Mouse (Mus musculus) midbrain, embryonic 10.5 days (tissue): ENCODE results near the gene Cfap97d2. TPM values are rescaled to one million over a fixed set of nuclear protein-coding genes. Genes with fewer than 3 reads are reported as not detected.

Experiments
- DNase-seq: peaks from one replicate; pipeline ENCODE4 v3.0.0-alpha.2; 2017; ENCODE audit warnings: low spot score
- H3K27ac ChIP-seq: fragments of 300-500 bp; sonication (generic); replicated peaks from 2 replicates; pipeline ENCODE4 v1.5.1; 2016; ENCODE audit warnings: mild to moderate bottlenecking
- H3K27me3 ChIP-seq: fragments of 300-500 bp; sonication (generic); 2 replicates; pipeline ENCODE4 v1.6.1; 2016; ENCODE audit warnings: low read depth, mild to moderate bottlenecking; ENCODE audit not compliant: poor library complexity, severe bottlenecking
- H3K36me3 ChIP-seq: fragments of 300-500 bp; sonication (generic); 2 replicates; pipeline ENCODE4 v1.6.1; 2016; ENCODE audit warnings: mild to moderate bottlenecking, moderate library complexity
- H3K4me1 ChIP-seq: fragments of 300-500 bp; sonication (generic); 2 replicates; pipeline ENCODE4 v1.6.1; 2016
- H3K4me3 ChIP-seq: fragments of 300-500 bp; sonication (generic); 2 replicates; pipeline ENCODE4 v1.5.1; 2016; ENCODE audit warnings: mild to moderate bottlenecking, moderate library complexity
- H3K9me3 ChIP-seq: fragments of 300-500 bp; sonication (generic); replicated peaks from 2 replicates; pipeline ENCODE4 v1.6.1; 2016; ENCODE audit warnings: mild to moderate bottlenecking
- WGBS: fragments of 180-500 bp; shearing (Covaris S2); methylation state at CpG from one replicate; pipeline ENCODE4 v1.1.7; 2016; 5-methylcytosine and 5-hydroxymethylcytosine counted together
- polyA plus RNA-seq: library from polyadenylated mRNA; unstranded; fragments of >200 nt; fragmentation: Nextera tagmentation; extraction: Ambion mirVana; gene quantifications from 2 replicates; pipeline ENCODE4 v1.2.1, GENCODE M21; 2016

The Cfap97d2 gene
- polyA plus RNA-seq, 1 experiment from 2014 or later = 0.68 TPM

GRCm38 (mm10) chr8:13692302-13693066 is 13.2 kb upstream of the Cfap97d2 start:
- Histone ChIP-seq H3K27me3 (no peaks in the 10 kb centered on the region), H3K27ac (peak overlapping the region; percentile 34; the same call in 1 of the 2 replicates), H3K9me3 (0 out of 2 replicates have a peak, but pooled peaks cover 3% of the 10 kb centered on the region), H3K4me1 (peaks cover 39% of the 10 kb centered on the region), H3K36me3 (no peaks in the 10 kb centered on the region), H3K4me3 (no peak overlapping the region)
- no peak for DNase-seq
- 56% methylated on average over 10 of the region's 10 CpGs for WGBS

- 79% methylated on average over 12 of the region's 12 CpGs for WGBS
- Histone ChIP-seq H3K27ac (no peak overlapping the region), H3K9me3 (no peaks in the 10 kb centered on the region)
Observed at GRCm38 (mm10) chr8:13694735-13695134, 11.0 kb upstream of the Cfap97d2 start.

GRCm38 (mm10) chr8:13695203-13695867 is 10.4 kb upstream of the Cfap97d2 start:
- Histone ChIP-seq H3K27ac (no peak overlapping the region), H3K27me3 (no peaks in the 10 kb centered on the region), H3K4me1 (peaks cover 33% of the 10 kb centered on the region), H3K9me3 (no peaks in the 10 kb centered on the region), H3K4me3 (no peak overlapping the region), H3K36me3 (no peaks in the 10 kb centered on the region)
- DNase-seq = no peak
- WGBS = 92% methylated on average over 10 of the region's 10 CpGs

More at GRCm38 (mm10) chr8:13694735-13695134, 11.0 kb upstream of the Cfap97d2 start:
- DNase-seq = no peak
- no peaks in the 10 kb centered on the region for H3K36me3 ChIP-seq
- H3K27me3 ChIP-seq = no peaks in the 10 kb centered on the region
- H3K4me3 ChIP-seq = no peak overlapping the region
- H3K4me1 ChIP-seq = peaks cover 33% of the 10 kb centered on the region

DNA sequence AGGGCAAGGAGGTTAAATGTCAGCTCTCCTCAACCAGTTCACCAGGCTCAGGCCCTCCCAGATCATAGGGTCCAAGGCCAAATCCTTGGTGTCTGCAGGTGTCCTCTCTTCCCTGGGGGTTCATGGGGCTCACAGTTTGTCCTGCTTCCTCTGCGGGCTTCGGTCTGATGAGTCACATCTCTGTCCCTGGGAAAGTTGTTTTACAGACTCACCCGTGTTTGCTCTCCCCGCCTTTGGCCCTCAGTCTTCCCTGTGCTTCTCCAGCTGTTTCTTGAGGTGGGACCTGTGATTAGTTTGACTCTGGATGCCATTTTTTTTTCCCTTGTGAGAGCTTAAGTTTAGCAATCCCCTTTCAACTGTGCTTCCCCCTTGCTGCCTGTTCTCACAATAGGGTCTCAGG is 9.5 kb upstream of the Cfap97d2 start:
- Histone ChIP-seq H3K27me3 (no peaks in the 10 kb centered on the region), H3K27ac (peak overlapping the region; percentile 65), H3K4me1 (peaks cover 33% of the 10 kb centered on the region), H3K36me3 (no peaks in the 10 kb centered on the region), H3K9me3 (no peaks in the 10 kb centered on the region), H3K4me3 (no peak overlapping the region)
- 76% methylated on average over 4 of the region's 4 CpGs for WGBS
- no peak for DNase-seq

DNA sequence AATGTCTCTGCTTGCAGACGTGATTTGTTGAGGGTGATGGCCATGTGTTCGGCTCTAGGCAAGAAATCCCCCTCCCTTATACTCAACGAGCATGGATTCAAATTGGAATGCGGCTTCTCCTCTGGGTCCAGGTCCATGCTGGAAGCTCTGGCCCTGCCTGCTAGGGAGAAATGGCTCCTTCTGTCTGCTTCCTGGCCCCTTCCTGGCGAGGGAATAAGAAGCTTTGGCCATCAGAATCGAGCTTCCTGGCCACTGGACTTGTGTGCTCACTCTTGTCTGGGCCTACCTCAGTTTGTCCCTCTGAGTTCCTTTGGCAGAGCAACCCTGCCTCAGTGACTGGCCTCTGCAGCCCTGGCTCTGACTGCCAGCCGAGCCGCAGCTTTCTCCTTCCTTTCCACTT is 8.5 kb upstream of the Cfap97d2 start:
- DNase-seq = no peak
- 80% methylated on average over 8 of the region's 8 CpGs for WGBS
- peaks cover 33% of the 10 kb centered on the region for H3K4me1 ChIP-seq
- no peaks in the 10 kb centered on the region for H3K9me3 ChIP-seq
- H3K4me3 ChIP-seq = no peak overlapping the region
- peak overlapping the region; percentile 29; the same call in 1 of the 2 replicates for H3K27ac ChIP-seq
- H3K36me3 ChIP-seq = no peaks in the 10 kb centered on the region
- no peaks in the 10 kb centered on the region for H3K27me3 ChIP-seq

GRCm38 (mm10) chr8:13697681-13698080 is 8.0 kb upstream of the Cfap97d2 start:
- no peaks in the 10 kb centered on the region for H3K9me3 ChIP-seq
- DNase-seq = no peak
- H3K4me1 ChIP-seq = peaks cover 33% of the 10 kb centered on the region
- no peaks in the 10 kb centered on the region for H3K36me3 ChIP-seq
- H3K27me3 ChIP-seq = no peaks in the 10 kb centered on the region
- H3K4me3 ChIP-seq = no peak overlapping the region
- 84% methylated on average over 8 of the region's 8 CpGs for WGBS
- H3K27ac ChIP-seq = no peak overlapping the region

DNA sequence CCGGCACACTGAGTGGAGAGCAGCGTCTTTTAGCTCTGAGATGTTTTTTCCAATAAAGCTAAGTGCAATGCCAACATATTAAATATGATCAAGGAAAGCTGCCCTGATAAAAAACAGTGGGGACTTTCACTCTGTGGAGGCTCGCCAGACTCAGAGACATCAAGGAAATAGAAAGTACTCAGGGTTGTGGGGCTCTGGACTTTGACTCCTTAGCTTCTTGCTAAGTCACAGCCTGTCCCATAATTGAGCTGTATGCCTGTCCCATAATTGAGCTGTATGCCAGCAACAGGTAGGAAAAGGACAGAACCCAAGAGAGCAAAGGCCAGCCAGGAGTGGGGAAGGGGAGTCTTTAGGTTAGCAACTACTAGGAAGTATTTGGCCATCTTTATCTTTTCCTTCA is 7.4 kb upstream of the Cfap97d2 start:
- WGBS = 85% methylated on average over 3 of the region's 3 CpGs
- no peaks in the 10 kb centered on the region for H3K27me3 ChIP-seq
- no peak for DNase-seq

GRCm38 (mm10) chr8:13699323-13699949 is 6.3 kb upstream of the Cfap97d2 start:
- no peak for DNase-seq
- Histone ChIP-seq H3K27me3 (no peaks in the 10 kb centered on the region), H3K9me3 (no peaks in the 10 kb centered on the region), H3K27ac (no peak overlapping the region), H3K36me3 (no peaks in the 10 kb centered on the region), H3K4me1 (peaks cover 34% of the 10 kb centered on the region), H3K4me3 (no peak overlapping the region)
- 81% methylated on average over 5 of the region's 5 CpGs for WGBS

More for the DNA sequence above, 7.4 kb upstream of the Cfap97d2 start:
- no peaks in the 10 kb centered on the region for H3K9me3 ChIP-seq
- H3K27ac ChIP-seq = no peak overlapping the region
- H3K4me1 ChIP-seq = peaks cover 34% of the 10 kb centered on the region
- no peak overlapping the region for H3K4me3 ChIP-seq
- H3K36me3 ChIP-seq = no peaks in the 10 kb centered on the region

GRCm38 (mm10) chr8:13702755-13703154 is 2.9 kb upstream of the Cfap97d2 start:
- Histone ChIP-seq H3K27me3 (no peaks in the 10 kb centered on the region), H3K4me1 (peaks cover 28% of the 10 kb centered on the region), H3K36me3 (no peaks in the 10 kb centered on the region), H3K9me3 (no peaks in the 10 kb centered on the region), H3K4me3 (no peak overlapping the region), H3K27ac (peak overlapping the region; percentile 46; the same call in 1 of the 2 replicates)
- no peak for DNase-seq
- 57% methylated on average over 4 of the region's 4 CpGs for WGBS

GRCm38 (mm10) chr8:13703756-13704155 is 1.9 kb upstream of the Cfap97d2 start:
- 95% methylated on average over 6 of the region's 6 CpGs for WGBS
- H3K4me3 ChIP-seq = no peak overlapping the region
- 0 out of 2 replicates have a peak overlapping the region, but pooled peaks have one; percentile 46 for H3K27ac ChIP-seq
- no peak for DNase-seq
- no peaks in the 10 kb centered on the region for H3K9me3 ChIP-seq
- H3K4me1 ChIP-seq = peaks cover 28% of the 10 kb centered on the region
- no peaks in the 10 kb centered on the region for H3K27me3 ChIP-seq
- 0 out of 2 replicates have a peak, but pooled peaks cover 3% of the 10 kb centered on the region for H3K36me3 ChIP-seq

GRCm38 (mm10) chr8:13704301-13704700 is 1.4 kb upstream of the Cfap97d2 start:
- H3K27ac ChIP-seq = no peak overlapping the region; the same call in 1 of the 2 replicates
- H3K9me3 ChIP-seq = no peaks in the 10 kb centered on the region
- H3K4me3 ChIP-seq = no peak overlapping the region
- H3K27me3 ChIP-seq = no peaks in the 10 kb centered on the region
- WGBS = 91% methylated on average over 4 of the region's 4 CpGs
- H3K36me3 ChIP-seq = 0 out of 2 replicates have a peak, but pooled peaks cover 3% of the 10 kb centered on the region
- no peak for DNase-seq
- peaks cover 28% of the 10 kb centered on the region for H3K4me1 ChIP-seq

GRCm38 (mm10) chr8:13706918-13707317 is 1.2 kb downstream of the Cfap97d2 start:
- no peaks in the 10 kb centered on the region for H3K27me3 ChIP-seq
- H3K27ac ChIP-seq = peak overlapping the region; percentile 86
- no peak overlapping the region for H3K4me3 ChIP-seq
- 88% methylated on average over 5 of the region's 5 CpGs for WGBS
- H3K36me3 ChIP-seq = 0 out of 2 replicates have a peak, but pooled peaks cover 3% of the 10 kb centered on the region
- H3K9me3 ChIP-seq = 0 out of 2 replicates have a peak, but pooled peaks cover 5% of the 10 kb centered on the region
- no peak for DNase-seq
- peaks cover 28% of the 10 kb centered on the region for H3K4me1 ChIP-seq
